Comparison of ENCODE assay signal across 8 mouse cellular contexts in the genomic region with DNA sequence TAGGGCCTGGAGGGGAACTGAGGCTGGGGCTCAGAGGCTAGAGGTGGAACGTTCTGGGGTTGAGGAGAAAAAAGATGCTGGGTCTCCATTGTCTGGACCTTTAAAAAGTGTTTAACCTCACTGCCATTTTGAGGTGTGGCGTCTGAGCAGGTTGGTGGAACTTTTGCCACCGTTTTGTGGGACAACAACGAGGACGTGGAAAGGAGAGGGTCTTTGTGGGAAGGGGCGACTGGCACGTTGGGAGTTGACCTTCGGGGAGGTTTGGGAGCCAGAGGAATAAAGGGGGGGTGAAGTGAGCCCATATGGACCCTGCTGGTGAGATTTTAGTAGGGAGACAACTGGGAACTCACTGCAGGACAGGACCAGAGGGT. TPM values are rescaled to one million over a fixed set of nuclear protein-coding genes. Genes with fewer than 3 reads are reported as not detected.
DNase-seq lines count a peak whose midpoint lies in the region; ATAC-seq and TF ChIP-seq lines count a peak whose summit lies in the region.

No protein-coding gene starts in this region.

- peak overlapping the region; percentile 33; the same call in 1 of the 2 replicates for H3K27ac ChIP-seq in kidney, adult 2 months (ENCODE audit: insufficient read depth, low read depth, low read length)
- peak overlapping the region; percentile 52 for H3K27ac ChIP-seq in bone marrow macrophage, adult 2 months (ENCODE audit: insufficient read depth, low read depth, low read length)
- H3K27ac ChIP-seq in hindbrain, embryonic 13.5 days, result peak overlapping the region; percentile 88
- peak overlapping the region; percentile 79 for H3K27ac ChIP-seq in midbrain, embryonic 13.5 days

- no peaks in the 10 kb centered on the region for H3K27me3 ChIP-seq in kidney, adult 2 months (replicated peaks; ENCODE audit: control insufficient read depth, insufficient read depth, low read length)
- no peaks in the 10 kb centered on the region for H3K27me3 ChIP-seq in hindbrain, embryonic 13.5 days
- H3K27me3 ChIP-seq in midbrain, embryonic 13.5 days, result no peaks in the 10 kb centered on the region

- TF ChIP-seq POLR2A in kidney, adult 2 months (IDR thresholded peaks at IDR 0.05; ENCODE audit: low read depth, low read length), result no peak
- TF ChIP-seq POLR2A in bone marrow macrophage, adult 2 months (IDR thresholded peaks at IDR 0.05; ENCODE audit: borderline replicate concordance, low read depth, low read length), result no peak

- H3K9me3 ChIP-seq in hindbrain, embryonic 13.5 days, result no peaks in the 10 kb centered on the region
- no peaks in the 10 kb centered on the region for H3K9me3 ChIP-seq in midbrain, embryonic 13.5 days

- TF ChIP-seq CTCF in kidney, adult 2 months (conservative IDR thresholded peaks at IDR 0.05; ENCODE audit: insufficient read depth, insufficient read length, low read depth, low read length), result no peak
- no peak for TF ChIP-seq CTCF in bone marrow macrophage, adult 2 months (IDR thresholded peaks at IDR 0.05; ENCODE audit: low read depth, low read length)

- peaks cover 6% of the 10 kb centered on the region for H3K36me3 ChIP-seq in kidney, adult 2 months (ENCODE audit: control insufficient read depth, insufficient read depth, low read length)
- H3K36me3 ChIP-seq in hindbrain, embryonic 13.5 days, result peaks cover 74% of the 10 kb centered on the region
- H3K36me3 ChIP-seq in midbrain, embryonic 13.5 days, result peaks cover 72% of the 10 kb centered on the region

- no peak for DNase-seq in kidney, adult 2 months
- no peak for DNase-seq in kidney, postnatal 36 days
- DNase-seq in T-cell, adult 2 months (ENCODE audit: low spot score), result no peak
- no peak for DNase-seq in MN1 (ENCODE audit: low spot score)
- no peak for DNase-seq in adrenal gland, adult 18-20 months (ENCODE audit: low spot score in 2 of 2)

- H3K9ac ChIP-seq in hindbrain, embryonic 13.5 days, result peak overlapping the region; percentile 95
- H3K9ac ChIP-seq in midbrain, embryonic 13.5 days (replicated peaks), result peak overlapping the region; percentile 94

- peaks cover 4% of the 10 kb centered on the region; the same call in 1 of the 2 replicates for H3K4me1 ChIP-seq in kidney, adult 2 months (ENCODE audit: control insufficient read depth, insufficient read depth, low read length)
- H3K4me1 ChIP-seq in bone marrow macrophage, adult 2 months (ENCODE audit: control insufficient read depth, insufficient read depth, low read length), result peaks cover 12% of the 10 kb centered on the region
- peaks cover 30% of the 10 kb centered on the region for H3K4me1 ChIP-seq in hindbrain, embryonic 13.5 days (replicated peaks)
- H3K4me1 ChIP-seq in midbrain, embryonic 13.5 days (replicated peaks), result peaks cover 27% of the 10 kb centered on the region

- peak; percentile 2; the same call in 1 of the 2 replicates for ATAC-seq in hindbrain, embryonic 13.5 days (ENCODE audit: low FRiP score)
- peak; percentile 7 for ATAC-seq in midbrain, embryonic 13.5 days

- H3K4me2 ChIP-seq in hindbrain, embryonic 13.5 days, result peak overlapping the region; percentile 90
- peak overlapping the region; percentile 95 for H3K4me2 ChIP-seq in midbrain, embryonic 13.5 days (replicated peaks)

- peak overlapping the region; percentile 75 for H3K4me3 ChIP-seq in kidney, adult 2 months (ENCODE audit: insufficient read depth, low read depth, low read length)
- peak overlapping the region; percentile 93 for H3K4me3 ChIP-seq in bone marrow macrophage, adult 2 months (ENCODE audit: insufficient read depth, low read length)
- peak overlapping the region; percentile 74 for H3K4me3 ChIP-seq in hindbrain, embryonic 13.5 days
- peak overlapping the region; percentile 83 for H3K4me3 ChIP-seq in midbrain, embryonic 13.5 days (replicated peaks)

- WGBS in kidney, adult 2 months, result 0% methylated on average over 8 of the region's 8 CpGs
- WGBS in hindbrain, embryonic 13.5 days, result 0% methylated on average over 8 of the region's 8 CpGs
- WGBS in midbrain, embryonic 13.5 days, result 0% methylated on average over 8 of the region's 8 CpGs

RNA-seq across cellular contexts. Expression of a gene that starts 0.5 kb away (rescaled TPM):
- polyA plus RNA-seq in kidney, adult 2 months (2012; rRNA removed), result 203 and 236 TPM in 2 replicates
- polyA plus RNA-seq in bone marrow macrophage, adult 2 months (2012; ENCODE audit: insufficient read depth, insufficient read length, missing spikeins), result 220 and 226 TPM in 2 replicates
- 344 and 348 TPM in 2 replicates for polyA plus RNA-seq in hindbrain, embryonic 13.5 days (2015; fragmentation: Nextera tagmentation; extraction: Ambion mirVana)
- polyA plus RNA-seq in midbrain, embryonic 13.5 days (2015; fragmentation: Nextera tagmentation; extraction: Ambion mirVana), result 334 and 335 TPM in 2 replicates
- total RNA-seq in adrenal gland, adult 18-20 months (2021), result 100 to 1,000 TPM; 334 to 342 TPM

RNA-seq across cellular contexts. Expression of a gene that starts 13.7 kb away (rescaled TPM):
- 14.1 and 14.3 TPM in 2 replicates for polyA plus RNA-seq in kidney, adult 2 months (2012; rRNA removed)
- 12.5 and 14.6 TPM in 2 replicates for polyA plus RNA-seq in bone marrow macrophage, adult 2 months (2012; ENCODE audit: insufficient read depth, insufficient read length, missing spikeins)
- polyA plus RNA-seq in hindbrain, embryonic 13.5 days (2015; fragmentation: Nextera tagmentation; extraction: Ambion mirVana), result 29.4 and 31.1 TPM in 2 replicates
- 32.4 and 32.6 TPM in 2 replicates for polyA plus RNA-seq in midbrain, embryonic 13.5 days (2015; fragmentation: Nextera tagmentation; extraction: Ambion mirVana)
- total RNA-seq in adrenal gland, adult 18-20 months (2021), result 10 to 100 TPM; 23.1 to 26.1 TPM

RNA-seq across cellular contexts. Expression of a gene that starts 21.7 kb away (rescaled TPM):
- 11.9 TPM in 2 replicates for polyA plus RNA-seq in kidney, adult 2 months (2012; rRNA removed)
- 440 and 513 TPM in 2 replicates for polyA plus RNA-seq in bone marrow macrophage, adult 2 months (2012; ENCODE audit: insufficient read depth, insufficient read length, missing spikeins)
- polyA plus RNA-seq in hindbrain, embryonic 13.5 days (2015; fragmentation: Nextera tagmentation; extraction: Ambion mirVana), result 5.7 and 6.4 TPM in 2 replicates
- 3.7 and 4.9 TPM in 2 replicates for polyA plus RNA-seq in midbrain, embryonic 13.5 days (2015; fragmentation: Nextera tagmentation; extraction: Ambion mirVana)
- 100 to 1,000 TPM in 1 of 2 experiments, 10 to 100 TPM in 1; 88.9 to 162 TPM for total RNA-seq in adrenal gland, adult 18-20 months (2021)

RNA-seq across cellular contexts. Expression of a gene that starts 25.7 kb away (rescaled TPM):
- polyA plus RNA-seq in kidney, adult 2 months (2012; rRNA removed), result 16.9 and 19.8 TPM in 2 replicates
- 78.6 and 81.2 TPM in 2 replicates for polyA plus RNA-seq in bone marrow macrophage, adult 2 months (2012; ENCODE audit: insufficient read depth, insufficient read length, missing spikeins)
- 133 and 137 TPM in 2 replicates for polyA plus RNA-seq in hindbrain, embryonic 13.5 days (2015; fragmentation: Nextera tagmentation; extraction: Ambion mirVana)
- 149 and 153 TPM in 2 replicates for polyA plus RNA-seq in midbrain, embryonic 13.5 days (2015; fragmentation: Nextera tagmentation; extraction: Ambion mirVana)
- total RNA-seq in adrenal gland, adult 18-20 months (2021), result 10 to 100 TPM; 81.1 to 89.8 TPM

RNA-seq across cellular contexts. Expression of a gene that starts 38.0 kb away (rescaled TPM):
- polyA plus RNA-seq in kidney, adult 2 months (2012; rRNA removed), result 35.1 and 35.7 TPM in 2 replicates
- polyA plus RNA-seq in bone marrow macrophage, adult 2 months (2012; ENCODE audit: insufficient read depth, insufficient read length, missing spikeins), result 33.1 and 33.7 TPM in 2 replicates
- polyA plus RNA-seq in hindbrain, embryonic 13.5 days (2015; fragmentation: Nextera tagmentation; extraction: Ambion mirVana), result 9.4 and 11.3 TPM in 2 replicates
- polyA plus RNA-seq in midbrain, embryonic 13.5 days (2015; fragmentation: Nextera tagmentation; extraction: Ambion mirVana), result 8.7 and 9.2 TPM in 2 replicates
- 10 to 100 TPM; 41.5 to 59.5 TPM for total RNA-seq in adrenal gland, adult 18-20 months (2021)

Comparison
In these comparisons a context has a peak if more than half of its experiments do, and no peak if none do; other contexts are left out.
1. H3K27ac ChIP-seq: peak in every context shown above with its lines; median percentile 88 in hindbrain, embryonic 13.5 days; 79 in midbrain, embryonic 13.5 days; 52 in bone marrow macrophage, adult 2 months; 33 in kidney, adult 2 months.
2. RNA of a gene that starts 21.7 kb away (polyA plus RNA-seq): 440 to 513 TPM in bone marrow macrophage, adult 2 months; 11.9 TPM in kidney, adult 2 months, 5.7 to 6.4 TPM in hindbrain, embryonic 13.5 days and 3.7 to 4.9 TPM in midbrain, embryonic 13.5 days; every median in the first group is over 10 times any median in the second.
3. Peak in every context shown above with its lines, with median percentiles within 50 percentile points of each other: H3K4me3 ChIP-seq.